Mouse (Mus musculus) forebrain, embryonic 15.5 days (tissue): ENCODE data around the gene Abhd17c. TPM values are rescaled to one million over a fixed set of nuclear protein-coding genes. Genes with fewer than 3 reads are reported as not detected.

Experiments
- ATAC-seq: fragments of 200-750 bp; cut with Nextera tagmentation; replicated peaks from 2 replicates; pipeline ENCODE4 v1.8.0; 2017; ENCODE audit warnings: mild to moderate bottlenecking, moderate TSS enrichment, moderate library complexity
- H3K27ac ChIP-seq: fragments of 300-500 bp; sonication (generic); replicated peaks from 2 replicates; pipeline ENCODE4 v1.5.1; 2015; ENCODE audit warnings: mild to moderate bottlenecking, inconsistent platforms
- H3K27me3 ChIP-seq: fragments of 300-500 bp; sonication (generic); 2 replicates; pipeline ENCODE4 v1.6.1; 2015; ENCODE audit warnings: inconsistent platforms
- H3K36me3 ChIP-seq: fragments of 300-500 bp; sonication (generic); 2 replicates; pipeline ENCODE4 v1.6.1; 2015; ENCODE audit warnings: mild to moderate bottlenecking, inconsistent platforms
- H3K4me1 ChIP-seq: fragments of 300-500 bp; sonication (generic); 2 replicates; pipeline ENCODE4 v1.6.1; 2015; ENCODE audit warnings: inconsistent platforms
- H3K4me2 ChIP-seq: fragments of 300-500 bp; sonication (generic); replicated peaks from 2 replicates; pipeline ENCODE4 v1.6.1; 2015; ENCODE audit warnings: mild to moderate bottlenecking, inconsistent platforms
- H3K4me3 ChIP-seq: fragments of 300-500 bp; sonication (generic); 2 replicates; pipeline ENCODE4 v1.5.1; 2015; ENCODE audit warnings: mild to moderate bottlenecking, inconsistent platforms
- H3K9ac ChIP-seq: fragments of 300-500 bp; sonication (generic); replicated peaks from 2 replicates; pipeline ENCODE4 v1.6.1; 2015; ENCODE audit warnings: mild to moderate bottlenecking, inconsistent platforms
- H3K9me3 ChIP-seq: fragments of 300-500 bp; sonication (generic); 2 replicates; pipeline ENCODE4 v1.6.1; 2016; ENCODE audit warnings: inconsistent platforms
- WGBS: fragments of 180-500 bp; shearing (Covaris S2); methylation state at CpG from one replicate; pipeline ENCODE4 v1.1.7; 2015; ENCODE audit warnings: mixed read lengths; 5-methylcytosine and 5-hydroxymethylcytosine counted together
- polyA plus RNA-seq: library from polyadenylated mRNA; unstranded; fragments of >200 nt; fragmentation: Nextera tagmentation; extraction: Ambion mirVana; gene quantifications from 2 replicates; pipeline ENCODE4 v1.2.1, GENCODE M21; 2015

The Abhd17c gene
- polyA plus RNA-seq, 1 experiment from 2014 or later = 74.2 TPM

DNA sequence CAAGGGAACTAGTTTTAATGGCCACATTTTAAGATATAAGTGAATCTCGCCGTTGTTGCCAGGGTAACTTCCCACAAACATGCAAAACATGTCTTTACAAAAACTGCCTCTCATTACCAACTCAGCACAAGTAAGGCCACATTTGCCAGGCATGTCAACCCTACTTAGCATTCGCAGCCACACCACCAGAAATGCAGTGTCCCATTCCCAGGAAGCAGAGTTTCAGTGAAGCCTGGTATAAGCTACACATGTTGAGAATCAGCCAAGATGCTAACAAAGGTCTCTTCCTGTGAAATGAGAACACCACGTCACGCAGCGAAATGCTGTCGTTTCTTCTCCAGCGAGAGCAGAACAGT lies 38.7 kb downstream of the Abhd17c start:
- H3K36me3 ChIP-seq = peaks cover 20% of the 10 kb centered on the region; the same call in 1 of the 2 replicates
- peaks cover 27% of the 10 kb centered on the region for H3K4me1 ChIP-seq
- no peaks in the 10 kb centered on the region for H3K9me3 ChIP-seq
- H3K27ac ChIP-seq = peak overlapping the region; percentile 14
- no peak overlapping the region for H3K4me3 ChIP-seq
- no peak overlapping the region for H3K4me2 ChIP-seq
- WGBS = 26% methylated on average over 8 of the region's 8 CpGs
- no peaks in the 10 kb centered on the region for H3K27me3 ChIP-seq
- no peak overlapping the region for H3K9ac ChIP-seq
- peak; percentile 83 for ATAC-seq

DNA sequence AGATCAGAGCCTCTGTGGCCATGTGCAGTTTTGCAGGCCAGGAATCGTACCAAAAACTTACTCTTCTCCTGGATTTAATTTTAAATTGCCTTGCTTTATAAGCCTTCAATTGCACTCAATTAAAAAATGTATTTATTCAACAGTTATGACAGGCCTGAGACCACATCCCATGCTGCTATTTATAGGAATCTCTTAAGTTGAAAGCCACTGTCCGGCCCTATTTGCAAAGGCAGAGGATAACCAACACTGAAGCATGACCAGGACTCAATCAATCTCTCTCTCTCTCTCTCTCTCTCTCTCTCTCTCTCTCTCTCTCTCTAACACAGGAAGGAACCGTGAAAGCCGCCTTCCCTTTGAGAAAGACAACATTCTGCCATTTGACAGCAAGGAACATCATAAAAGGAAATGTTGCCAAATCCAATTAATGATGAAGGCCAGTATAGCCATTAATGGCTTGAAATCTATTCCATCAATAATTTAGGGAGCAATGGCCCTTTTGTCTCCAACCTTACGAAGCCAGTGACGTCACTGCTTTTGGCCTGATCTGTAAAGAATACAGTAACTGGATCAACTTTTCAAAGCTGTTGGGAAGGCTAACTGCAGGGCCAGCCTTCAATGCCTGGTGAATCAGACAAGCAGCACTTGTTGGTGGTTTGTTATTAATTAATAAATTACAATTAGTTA lies 39.2 kb downstream of the Abhd17c start:
- ATAC-seq = peak; percentile 59
- WGBS = 30% methylated on average over 6 of the region's 6 CpGs
- Histone ChIP-seq H3K36me3 (peaks cover 23% of the 10 kb centered on the region; the same call in 1 of the 2 replicates), H3K27me3 (no peaks in the 10 kb centered on the region), H3K9me3 (no peaks in the 10 kb centered on the region), H3K9ac (no peak overlapping the region), H3K4me3 (no peak overlapping the region), H3K4me1 (peaks cover 27% of the 10 kb centered on the region), H3K27ac (0 out of 2 replicates have a peak overlapping the region, but pooled peaks have one; percentile 15), H3K4me2 (no peak overlapping the region)

DNA sequence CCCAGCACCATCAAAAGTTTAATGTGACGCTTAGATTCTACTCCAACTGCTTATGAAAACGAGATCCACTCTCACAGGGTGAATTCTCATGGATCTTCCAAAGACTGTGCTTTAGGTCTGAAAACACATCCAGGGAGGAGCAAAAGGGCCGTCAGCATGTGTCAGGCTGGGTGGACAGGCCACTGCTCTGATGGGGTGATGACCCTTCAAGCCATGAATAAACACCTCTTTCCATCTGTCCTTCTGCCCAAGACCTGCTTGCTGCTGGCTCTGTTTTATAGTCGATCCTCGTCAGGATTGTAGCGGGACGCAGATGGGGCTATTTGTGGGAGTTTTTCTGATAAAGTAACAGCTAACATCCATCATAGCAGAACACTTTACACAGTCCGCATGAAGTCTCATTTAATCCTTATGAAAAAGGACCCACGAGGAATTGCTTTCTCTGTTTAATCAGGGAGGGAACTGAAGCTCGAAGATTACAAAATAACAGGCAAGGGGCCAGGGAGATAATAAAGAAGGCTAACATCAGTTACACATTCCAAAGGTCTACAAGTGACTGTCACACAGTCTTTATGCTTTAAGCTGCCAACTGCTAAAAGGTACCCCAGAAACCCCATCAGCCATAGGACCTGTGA lies 39.9 kb downstream of the Abhd17c start:
- H3K36me3 ChIP-seq = peaks cover 23% of the 10 kb centered on the region; the same call in 1 of the 2 replicates
- WGBS = 60% methylated on average over 10 of the region's 10 CpGs
- H3K4me3 ChIP-seq = no peak overlapping the region
- no peak for ATAC-seq
- peaks cover 27% of the 10 kb centered on the region for H3K4me1 ChIP-seq
- no peak overlapping the region for H3K4me2 ChIP-seq
- no peaks in the 10 kb centered on the region for H3K27me3 ChIP-seq
- H3K27ac ChIP-seq = no peak overlapping the region
- H3K9me3 ChIP-seq = no peaks in the 10 kb centered on the region
- H3K9ac ChIP-seq = no peak overlapping the region

DNA sequence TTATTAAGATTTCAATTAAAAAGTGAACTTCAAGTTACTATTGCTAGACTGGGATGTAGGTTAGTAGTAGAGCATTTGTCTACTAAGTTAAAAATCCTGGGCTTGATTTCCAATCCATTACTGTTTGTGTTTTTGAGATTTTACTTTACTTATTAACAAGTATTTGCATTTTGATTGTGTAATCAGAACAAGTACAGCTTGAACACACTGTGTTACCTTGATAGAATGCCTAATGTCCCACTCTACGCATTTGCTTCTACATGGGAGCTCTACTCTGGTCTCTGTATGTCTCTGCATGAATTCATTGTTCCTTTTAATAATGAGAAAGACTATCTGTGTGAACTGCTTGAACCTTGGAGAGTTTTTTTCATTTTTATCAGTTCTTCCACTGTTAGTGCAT lies 44.8 kb downstream of the Abhd17c start:
- no peak overlapping the region for H3K4me2 ChIP-seq
- no peaks in the 10 kb centered on the region for H3K27me3 ChIP-seq
- H3K9me3 ChIP-seq = no peaks in the 10 kb centered on the region
- no peak overlapping the region for H3K27ac ChIP-seq
- peaks cover 19% of the 10 kb centered on the region; the same call in 1 of the 2 replicates for H3K36me3 ChIP-seq
- H3K4me3 ChIP-seq = no peak overlapping the region
- H3K9ac ChIP-seq = no peak overlapping the region
- WGBS = 84% methylated on average over 1 of the region's 1 CpGs
- ATAC-seq = no peak
- 0 out of 2 replicates have a peak, but pooled peaks cover 2% of the 10 kb centered on the region for H3K4me1 ChIP-seq

DNA sequence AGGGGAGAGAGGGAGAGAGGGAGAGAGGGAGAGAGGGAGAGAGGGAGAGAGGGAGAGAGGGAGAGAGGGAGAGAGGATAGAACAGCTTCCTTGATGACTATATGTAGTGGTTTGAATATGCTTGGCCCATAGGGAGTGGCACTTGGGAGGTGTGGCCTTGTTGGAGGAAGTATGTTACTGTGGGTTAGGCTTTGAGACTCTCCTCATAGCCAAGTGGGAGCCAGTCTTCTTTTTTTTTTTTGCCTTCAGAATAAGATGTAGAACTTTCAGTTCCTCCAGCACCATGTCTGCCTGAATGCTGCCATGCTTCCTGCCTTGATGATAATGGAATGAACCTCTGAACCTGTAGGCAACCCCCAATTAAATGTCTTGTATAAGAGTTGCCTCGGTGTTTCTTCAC lies 49.1 kb downstream of the Abhd17c start:
- no peaks in the 10 kb centered on the region for H3K36me3 ChIP-seq
- H3K4me1 ChIP-seq = no peaks in the 10 kb centered on the region
- no peak overlapping the region for H3K4me3 ChIP-seq
- no peak overlapping the region for H3K27ac ChIP-seq
- no peak overlapping the region for H3K9ac ChIP-seq
- 95% methylated on average over 1 of the region's 1 CpGs for WGBS
- no peak for ATAC-seq
- H3K4me2 ChIP-seq = no peak overlapping the region
- H3K9me3 ChIP-seq = no peaks in the 10 kb centered on the region
- no peaks in the 10 kb centered on the region for H3K27me3 ChIP-seq

DNA sequence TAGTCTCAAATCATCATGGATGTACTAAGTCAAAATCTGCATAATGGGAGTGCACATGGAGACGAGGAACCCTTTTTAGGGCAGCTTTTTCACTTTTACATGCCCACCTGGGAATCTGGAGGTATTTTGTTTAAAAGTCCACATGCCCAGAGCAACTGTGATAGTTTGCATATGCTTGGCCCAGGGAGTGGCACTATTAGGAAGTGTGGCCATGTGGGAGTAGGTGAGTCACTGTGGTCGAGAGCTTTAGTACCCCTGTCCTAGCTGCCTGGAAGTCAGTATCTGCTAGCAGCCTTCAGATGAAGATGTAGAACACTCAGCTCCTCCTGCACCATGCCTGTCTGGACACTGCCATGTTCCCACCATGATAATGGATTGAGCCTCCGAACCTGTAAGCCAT lies 51.0 kb downstream of the Abhd17c start:
- no peaks in the 10 kb centered on the region for H3K4me1 ChIP-seq
- H3K27me3 ChIP-seq = no peaks in the 10 kb centered on the region
- no peaks in the 10 kb centered on the region for H3K9me3 ChIP-seq
- no peak overlapping the region for H3K4me3 ChIP-seq
- H3K9ac ChIP-seq = no peak overlapping the region
- no peak overlapping the region for H3K4me2 ChIP-seq
- no peak overlapping the region for H3K27ac ChIP-seq
- no peaks in the 10 kb centered on the region for H3K36me3 ChIP-seq
- no peak for ATAC-seq
- WGBS = 90% methylated on average over 3 of the region's 3 CpGs

DNA sequence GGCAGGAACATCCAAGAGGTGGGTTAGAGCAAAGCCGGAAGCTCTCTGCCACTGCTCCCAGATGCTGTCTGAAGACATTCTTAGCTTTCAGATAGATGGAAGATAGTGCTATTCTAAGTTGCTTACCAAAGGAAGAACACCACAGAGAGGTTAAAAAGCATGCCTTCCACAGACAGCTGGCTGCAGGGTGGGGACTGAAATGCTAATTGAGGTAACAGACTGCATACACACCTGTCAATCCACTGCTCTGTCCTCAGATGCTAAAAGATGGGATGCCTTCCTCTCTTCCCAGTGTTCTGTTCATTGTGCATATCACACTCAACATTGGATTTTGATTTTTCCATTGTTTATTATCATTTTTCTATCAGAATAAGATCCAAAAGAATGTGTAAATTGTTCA lies 53.6 kb downstream of the Abhd17c start:
- Histone ChIP-seq H3K9me3 (no peaks in the 10 kb centered on the region), H3K36me3 (no peaks in the 10 kb centered on the region), H3K4me3 (no peak overlapping the region), H3K9ac (no peak overlapping the region), H3K4me1 (no peaks in the 10 kb centered on the region), H3K27me3 (no peaks in the 10 kb centered on the region), H3K27ac (no peak overlapping the region), H3K4me2 (no peak overlapping the region)
- 94% methylated on average over 1 of the region's 1 CpGs for WGBS
- no peak for ATAC-seq

DNA sequence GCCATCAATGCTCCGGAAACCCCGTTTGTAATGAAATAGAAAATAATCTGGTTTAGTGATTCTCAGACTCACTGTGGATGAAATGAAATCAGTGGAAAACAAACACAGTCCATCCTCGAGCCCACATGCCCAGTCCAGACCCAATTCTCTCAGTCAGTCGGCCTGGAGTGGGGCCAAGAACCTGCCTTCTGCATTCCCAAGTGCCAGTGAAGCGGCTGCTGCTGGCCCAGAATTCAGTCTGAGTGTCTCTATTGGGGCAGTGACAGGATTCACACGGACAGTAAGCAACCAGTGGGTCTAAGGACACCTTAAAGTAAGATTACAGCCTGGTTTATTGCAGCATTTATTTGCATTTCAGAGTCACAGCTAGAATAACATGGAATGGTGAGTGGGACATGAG lies 55.2 kb downstream of the Abhd17c start:
- ATAC-seq = no peak
- no peaks in the 10 kb centered on the region for H3K9me3 ChIP-seq
- H3K27me3 ChIP-seq = no peaks in the 10 kb centered on the region
- no peak overlapping the region for H3K4me3 ChIP-seq
- 58% methylated on average over 6 of the region's 6 CpGs for WGBS
- H3K4me2 ChIP-seq = no peak overlapping the region
- H3K4me1 ChIP-seq = no peaks in the 10 kb centered on the region
- no peaks in the 10 kb centered on the region for H3K36me3 ChIP-seq
- no peak overlapping the region for H3K9ac ChIP-seq
- H3K27ac ChIP-seq = no peak overlapping the region

DNA sequence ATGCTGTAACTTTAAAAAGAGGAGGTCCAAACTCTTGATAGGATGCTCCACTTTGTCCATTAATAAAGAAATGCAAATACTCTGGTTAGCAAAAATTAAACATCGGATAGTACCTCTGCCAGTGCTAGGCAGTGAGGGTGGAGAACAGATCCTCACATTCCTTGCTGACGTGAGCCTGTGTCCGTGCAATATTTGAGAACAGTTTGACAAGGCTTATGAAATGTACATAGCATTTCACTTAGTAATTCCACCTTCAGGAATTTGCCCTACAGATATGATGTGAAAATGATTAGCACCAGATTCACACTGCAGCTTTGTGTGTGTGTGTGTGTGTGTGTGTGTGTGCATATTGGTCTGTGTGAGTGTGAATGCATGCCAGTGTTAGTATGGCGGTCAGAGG lies 60.9 kb downstream of the Abhd17c start:
- whole genome bisulfite sequencing = 89% methylated on average over 4 of the region's 4 CpGs

DNA sequence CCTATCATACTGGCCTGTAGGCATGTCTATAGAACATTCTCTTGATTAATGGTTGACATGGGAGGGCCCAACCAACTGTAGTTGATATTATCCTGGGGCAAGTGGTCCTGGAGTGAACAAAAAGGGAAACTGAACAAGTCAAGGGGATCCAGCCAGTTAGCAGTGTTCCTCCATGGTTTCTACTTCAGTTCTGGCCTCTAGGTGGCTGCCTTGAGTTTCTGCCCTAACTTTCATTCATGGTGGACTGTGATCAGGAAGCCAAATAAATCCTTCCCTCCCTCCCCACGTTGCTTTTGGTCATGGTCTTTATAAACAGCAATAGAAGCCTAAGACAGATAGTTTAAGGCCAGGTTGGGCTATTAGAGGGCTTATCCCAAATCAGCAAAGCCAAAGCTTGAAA lies 61.9 kb downstream of the Abhd17c start:
- Histone ChIP-seq H3K9ac (no peak overlapping the region), H3K4me3 (no peak overlapping the region), H3K4me2 (no peak overlapping the region), H3K27ac (no peak overlapping the region), H3K27me3 (peaks cover 22% of the 10 kb centered on the region), H3K36me3 (no peaks in the 10 kb centered on the region), H3K4me1 (peaks cover 20% of the 10 kb centered on the region), H3K9me3 (no peaks in the 10 kb centered on the region)
- 25% methylated on average over 1 of the region's 1 CpGs for WGBS
- no peak for ATAC-seq

More for the DNA sequence above, 60.9 kb downstream of the Abhd17c start:
- H3K27me3 ChIP-seq = peaks cover 13% of the 10 kb centered on the region; the same call in 1 of the 2 replicates
- H3K9me3 ChIP-seq = no peaks in the 10 kb centered on the region
- no peak overlapping the region for H3K27ac ChIP-seq
- no peaks in the 10 kb centered on the region for H3K36me3 ChIP-seq
- H3K4me2 ChIP-seq = no peak overlapping the region
- H3K4me1 ChIP-seq = peaks cover 10% of the 10 kb centered on the region
- no peak overlapping the region for H3K9ac ChIP-seq
- H3K4me3 ChIP-seq = no peak overlapping the region
- ATAC-seq = no peak

DNA sequence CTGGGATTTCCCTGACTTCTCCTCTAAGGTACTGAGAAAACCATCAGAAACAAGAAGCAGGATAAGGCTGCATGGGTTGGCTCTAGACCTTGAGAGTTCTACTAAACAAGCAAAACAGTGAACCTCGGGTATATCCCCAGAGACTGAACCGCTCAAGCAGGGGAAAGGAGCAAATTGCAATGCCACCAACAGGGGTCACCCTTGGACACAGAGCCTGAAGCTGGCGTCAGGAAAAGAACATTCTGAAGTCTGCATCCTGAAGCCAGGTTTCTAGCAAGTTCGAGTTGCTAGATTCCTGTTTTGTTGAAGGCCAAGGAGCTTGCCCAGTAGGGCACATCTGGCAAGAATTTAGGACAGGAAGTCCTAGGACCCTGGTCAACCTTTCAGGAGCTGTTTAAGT lies 62.7 kb downstream of the Abhd17c start:
- Histone ChIP-seq H3K9ac (no peak overlapping the region), H3K36me3 (no peaks in the 10 kb centered on the region), H3K4me3 (no peak overlapping the region), H3K27me3 (peaks cover 28% of the 10 kb centered on the region), H3K4me1 (peaks cover 21% of the 10 kb centered on the region), H3K9me3 (no peaks in the 10 kb centered on the region), H3K4me2 (no peak overlapping the region), H3K27ac (no peak overlapping the region)
- 10% methylated on average over 4 of the region's 4 CpGs for WGBS
- ATAC-seq = no peak

DNA sequence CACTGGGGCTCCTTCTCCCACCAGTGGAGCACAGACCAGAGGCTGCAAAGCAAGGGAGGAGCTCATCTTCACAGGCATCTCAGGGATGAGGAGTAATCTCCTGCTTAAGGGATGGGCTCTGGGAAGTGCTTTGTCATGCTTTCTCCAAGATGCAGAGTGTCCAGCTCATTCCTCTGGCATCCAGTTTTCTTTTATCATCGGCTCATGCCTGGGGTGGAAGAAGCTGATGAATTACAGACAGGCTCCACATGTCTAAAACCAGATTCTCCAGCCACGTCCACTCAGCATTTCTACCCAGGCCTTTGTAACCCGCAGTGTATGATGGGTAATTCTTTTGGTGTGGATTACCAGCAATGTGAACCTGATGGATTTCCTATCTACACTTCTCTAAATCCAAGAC lies 63.5 kb downstream of the Abhd17c start:
- no peak overlapping the region for H3K27ac ChIP-seq
- H3K9me3 ChIP-seq = no peaks in the 10 kb centered on the region
- peaks cover 21% of the 10 kb centered on the region for H3K4me1 ChIP-seq
- H3K27me3 ChIP-seq = peaks cover 29% of the 10 kb centered on the region
- no peak overlapping the region for H3K4me3 ChIP-seq
- H3K36me3 ChIP-seq = no peaks in the 10 kb centered on the region
- ATAC-seq = no peak
- WGBS = 88% methylated on average over 3 of the region's 3 CpGs
- no peak overlapping the region for H3K9ac ChIP-seq
- no peak overlapping the region for H3K4me2 ChIP-seq
